12 mouse cellular contexts compared by ENCODE assay signal in genomic region chr6:113656847-113657246, GRCm38 (mm10). TPM values are rescaled to one million over a fixed set of nuclear protein-coding genes. Genes with fewer than 3 reads are reported as not detected.
A peak's percentile ranks its signal among the peaks of the same experiment; 100 is the strongest.
DNase-seq lines count a peak whose midpoint lies in the region; ATAC-seq lines count a peak whose summit lies in the region.
"Had no signal": no experiment of that assay in that cellular context is flagged by ENCODE, and none has a peak within 500 bp of the region (broad histone marks: within the 10 kb centered on the region; RNA-seq: fewer than 3 reads in every experiment).

No protein-coding gene starts in this region.

- ATAC-seq in liver, embryonic 15.5 days (ENCODE audit: insufficient read depth): peak; percentile 61
- no peak for ATAC-seq in liver, embryonic 11.5 days (replicated peaks; ENCODE audit: low FRiP score)
- peak; percentile 53; the same call in 1 of the 2 replicates for ATAC-seq in lung, embryonic 16.5 days (ENCODE audit: low read depth)

- DNase-seq in adrenal gland, postnatal 14 days: peak; percentile 61
- DNase-seq in adrenal gland, adult 18-20 months (ENCODE audit: low spot score in 2 of 2): no peak
- no peak for DNase-seq in liver, embryonic 11.5 days (ENCODE audit: low spot score)
- peak; percentile 66 for DNase-seq in yolk sac, embryonic 10.5 days (ENCODE audit: low spot score)
- no peak for DNase-seq in left cerebral cortex, adult 8-10 months (ENCODE audit: low spot score in 2 of 2)
- DNase-seq in layer of hippocampus, adult 11-12 months (ENCODE audit: low spot score): no peak

- no peak overlapping the region for H3K9ac ChIP-seq in liver, embryonic 15.5 days
- H3K9ac ChIP-seq in liver, embryonic 11.5 days (ENCODE audit: low read depth, low read length): no peak overlapping the region
- H3K9ac ChIP-seq in lung, embryonic 16.5 days (ENCODE audit: low read length): no peak overlapping the region
- H3K9ac ChIP-seq: hindbrain, embryonic 15.5 days had no signal

- peaks cover 73% of the 10 kb centered on the region for H3K4me1 ChIP-seq in liver, embryonic 15.5 days (replicated peaks)
- H3K4me1 ChIP-seq in liver, embryonic 11.5 days (replicated peaks; ENCODE audit: control insufficient read depth, insufficient read depth, low read length): peaks cover 12% of the 10 kb centered on the region
- H3K4me1 ChIP-seq in lung, embryonic 16.5 days (replicated peaks; ENCODE audit: control insufficient read depth, insufficient read depth, low read length): peaks cover 3% of the 10 kb centered on the region
- H3K4me1 ChIP-seq: hindbrain, embryonic 15.5 days had no signal

- H3K27me3 ChIP-seq in liver, embryonic 15.5 days: no peaks in the 10 kb centered on the region
- H3K27me3 ChIP-seq in liver, embryonic 11.5 days (replicated peaks; ENCODE audit: control insufficient read depth, insufficient read depth, low read length): no peaks in the 10 kb centered on the region
- H3K27me3 ChIP-seq in lung, embryonic 16.5 days (ENCODE audit: control insufficient read depth, insufficient read depth, low read depth, low read length): no peaks in the 10 kb centered on the region
- H3K27me3 ChIP-seq: hindbrain, embryonic 15.5 days had no signal

- H3K27ac ChIP-seq in liver, embryonic 15.5 days (replicated peaks): 0 out of 2 replicates have a peak overlapping the region, but pooled peaks have one; percentile 14
- H3K27ac ChIP-seq in liver, embryonic 11.5 days (ENCODE audit: low read depth, low read length): no peak overlapping the region
- no peak overlapping the region for H3K27ac ChIP-seq in lung, embryonic 16.5 days (ENCODE audit: low read length)
- H3K27ac ChIP-seq: hindbrain, embryonic 15.5 days had no signal

- H3K4me3 ChIP-seq in liver, embryonic 15.5 days (replicated peaks): no peak overlapping the region
- no peak overlapping the region for H3K4me3 ChIP-seq in liver, embryonic 11.5 days (ENCODE audit: low read depth, low read length)
- no peak overlapping the region for H3K4me3 ChIP-seq in lung, embryonic 16.5 days (ENCODE audit: low read length)
- H3K4me3 ChIP-seq: hindbrain, embryonic 15.5 days; megakaryocyte, embryonic 14.5 days had no signal

- no peaks in the 10 kb centered on the region for H3K36me3 ChIP-seq in liver, embryonic 15.5 days (replicated peaks)
- H3K36me3 ChIP-seq in liver, embryonic 11.5 days (ENCODE audit: control insufficient read depth, insufficient read depth, low read length): no peaks in the 10 kb centered on the region
- H3K36me3 ChIP-seq in lung, embryonic 16.5 days (ENCODE audit: control insufficient read depth, insufficient read depth, low read length): no peaks in the 10 kb centered on the region
- H3K36me3 ChIP-seq: hindbrain, embryonic 15.5 days had no signal

- no peak overlapping the region for H3K4me2 ChIP-seq in liver, embryonic 15.5 days
- H3K4me2 ChIP-seq in liver, embryonic 11.5 days: no peak overlapping the region
- no peak overlapping the region for H3K4me2 ChIP-seq in lung, embryonic 16.5 days (ENCODE audit: low read depth, low read length)
- H3K4me2 ChIP-seq: hindbrain, embryonic 15.5 days had no signal

- WGBS in liver, embryonic 15.5 days (ENCODE audit: insufficient replicate concordance): 75% methylated on average over 6 of the region's 6 CpGs
- 82% methylated on average over 6 of the region's 6 CpGs for WGBS in liver, embryonic 11.5 days
- WGBS in lung, embryonic 16.5 days: 68% methylated on average over 6 of the region's 6 CpGs

- H3K9me3 ChIP-seq in liver, embryonic 15.5 days (replicated peaks): no peaks in the 10 kb centered on the region
- no peaks in the 10 kb centered on the region for H3K9me3 ChIP-seq in liver, embryonic 11.5 days (ENCODE audit: control insufficient read depth, low read length)
- H3K9me3 ChIP-seq in lung, embryonic 16.5 days (ENCODE audit: control insufficient read depth, low read length): no peaks in the 10 kb centered on the region
- H3K9me3 ChIP-seq: hindbrain, embryonic 15.5 days; megakaryocyte, embryonic 14.5 days had no signal

RNA-seq across cellular contexts. Expression of gene Irak2, which starts 18.6 kb away (rescaled TPM):
- total RNA-seq in adrenal gland, postnatal 14 days (2021): 17.4 and 22.9 TPM in 2 replicates
- 10 to 100 TPM; 17.1 to 51.5 TPM for total RNA-seq in adrenal gland, adult 18-20 months (2021)
- 11.9 and 13.5 TPM in 2 replicates for polyA plus RNA-seq in liver, embryonic 15.5 days (2015; fragmentation: Nextera tagmentation; extraction: Ambion mirVana)
- 14.1 and 14.8 TPM in 2 replicates for polyA plus RNA-seq in liver, embryonic 11.5 days (2014; fragmentation: Nextera tagmentation; extraction: Ambion mirVana)
- 6.3 and 7.4 TPM in 2 replicates for polyA plus RNA-seq in lung, embryonic 16.5 days (2015; fragmentation: Nextera tagmentation; extraction: Ambion mirVana)
- 10 to 100 TPM; 20.9 to 28.8 (median 24.0) TPM for total RNA-seq in left cerebral cortex, adult 8-10 months (2022)

RNA-seq across cellular contexts. Expression of gene Vhl, which starts 33.1 kb away (rescaled TPM):
- 26.0 and 27.6 TPM in 2 replicates for total RNA-seq in adrenal gland, postnatal 14 days (2021)
- total RNA-seq in adrenal gland, adult 18-20 months (2021): 10 to 100 TPM; 20.9 to 21.4 TPM
- 8.7 and 10.8 TPM in 2 replicates for polyA plus RNA-seq in liver, embryonic 15.5 days (2015; fragmentation: Nextera tagmentation; extraction: Ambion mirVana)
- 24.8 and 29.5 TPM in 2 replicates for polyA plus RNA-seq in liver, embryonic 11.5 days (2014; fragmentation: Nextera tagmentation; extraction: Ambion mirVana)
- 36.1 and 38.7 TPM in 2 replicates for polyA plus RNA-seq in lung, embryonic 16.5 days (2015; fragmentation: Nextera tagmentation; extraction: Ambion mirVana)
- 10 to 100 TPM; 38.6 to 49.8 (median 41.2) TPM for total RNA-seq in left cerebral cortex, adult 8-10 months (2022)

RNA-seq across cellular contexts. Expression of gene Tatdn2, which starts 40.0 kb away (rescaled TPM):
- 45.6 and 59.6 TPM in 2 replicates for total RNA-seq in adrenal gland, postnatal 14 days (2021)
- total RNA-seq in adrenal gland, adult 18-20 months (2021): 10 to 100 TPM; 50.4 to 63.2 TPM
- polyA plus RNA-seq in liver, embryonic 15.5 days (2015; fragmentation: Nextera tagmentation; extraction: Ambion mirVana): 0.77 and 0.83 TPM in 2 replicates
- polyA plus RNA-seq in liver, embryonic 11.5 days (2014; fragmentation: Nextera tagmentation; extraction: Ambion mirVana): 1.2 TPM in 2 replicates
- polyA plus RNA-seq in lung, embryonic 16.5 days (2015; fragmentation: Nextera tagmentation; extraction: Ambion mirVana): 0.46 and 0.60 TPM in 2 replicates
- total RNA-seq in left cerebral cortex, adult 8-10 months (2022): 10 to 100 TPM; 70.4 to 85.5 (median 78.8) TPM

RNA-seq across cellular contexts. Expression of gene Brk1, which starts 52.3 kb away (rescaled TPM):
- 147 and 162 TPM in 2 replicates for total RNA-seq in adrenal gland, postnatal 14 days (2021)
- 100 to 1,000 TPM; 150 to 205 TPM for total RNA-seq in adrenal gland, adult 18-20 months (2021)
- polyA plus RNA-seq in liver, embryonic 15.5 days (2015; fragmentation: Nextera tagmentation; extraction: Ambion mirVana): 79.4 and 80.7 TPM in 2 replicates
- polyA plus RNA-seq in liver, embryonic 11.5 days (2014; fragmentation: Nextera tagmentation; extraction: Ambion mirVana): 166 and 173 TPM in 2 replicates
- polyA plus RNA-seq in lung, embryonic 16.5 days (2015; fragmentation: Nextera tagmentation; extraction: Ambion mirVana): 218 and 226 TPM in 2 replicates
- 100 to 1,000 TPM; 217 to 234 (median 227) TPM for total RNA-seq in left cerebral cortex, adult 8-10 months (2022)

RNA-seq across cellular contexts. Expression of gene Fancd2os, which starts 56.3 kb away (rescaled TPM):
- total RNA-seq in adrenal gland, postnatal 14 days (2021): not detected in 2 replicates
- not detected for total RNA-seq in adrenal gland, adult 18-20 months (2021)
- polyA plus RNA-seq in liver, embryonic 15.5 days (2015; fragmentation: Nextera tagmentation; extraction: Ambion mirVana): not detected in 2 replicates
- 0.18 TPM in 2 replicates for polyA plus RNA-seq in liver, embryonic 11.5 days (2014; fragmentation: Nextera tagmentation; extraction: Ambion mirVana)
- 0.15 and 0.21 TPM in 2 replicates for polyA plus RNA-seq in lung, embryonic 16.5 days (2015; fragmentation: Nextera tagmentation; extraction: Ambion mirVana)
- total RNA-seq in left cerebral cortex, adult 8-10 months (2022): under 1 TPM in 1 of 4 experiments, not detected in 3; 0.36 TPM
- total RNA-seq: heart, adult 8-10 months had no signal
- polyA plus RNA-seq: hindbrain, embryonic 15.5 days; neural tube, embryonic 11.5 days had no signal

Comparison
In these comparisons a context has a peak if more than half of its experiments do, and no peak if none do; other contexts are left out.
1. DNase-seq: peak in adrenal gland, postnatal 14 days (single experiment) and yolk sac, embryonic 10.5 days (single experiment); none in adrenal gland, adult 18-20 months (0 of 2), liver, embryonic 11.5 days (single experiment), left cerebral cortex, adult 8-10 months (0 of 2) and layer of hippocampus, adult 11-12 months (single experiment).